Mouse (Mus musculus) MEL (cell line): Measurements from ENCODE around the gene Syce3. TPM values are rescaled to one million over a fixed set of nuclear protein-coding genes. Genes with fewer than 3 reads are reported as not detected.
A peak's percentile ranks its signal among the peaks of the same experiment; 100 is the strongest.

ENCODE experiments used
- DNase-seq: peaks from one replicate; pipeline ENCODE4 v3.0.0; 2011; ENCODE audit warnings: low read depth, low spot score
- H3K27ac ChIP-seq: 2 replicates; pipeline ENCODE4 v1.5.1; 2012; ENCODE audit warnings: low read depth, mild to moderate bottlenecking, control low read depth, low read length, moderate library complexity; ENCODE audit not compliant: control insufficient read depth
- H3K27me3 ChIP-seq, 2 experiments: fragments of 150-350 bp in 1 of 2; sonication (generic) in 1 of 2; 2 replicates each; pipeline ENCODE4 v1.6.1; 2012; ENCODE audit warnings: low read length in 2 of 2, mild to moderate bottlenecking in 2 of 2, improper control_type of control experiment in 1 of 2, moderate library complexity in 1 of 2; ENCODE audit not compliant: insufficient read depth in 2 of 2, control insufficient read depth in 1 of 2
- H3K36me3 ChIP-seq, 2 experiments: 2 replicates each; pipeline ENCODE4 v1.6.1; 2012 to 2014; ENCODE audit warnings: low read length in 2 of 2, improper control_type of control experiment in 1 of 2, inconsistent platforms in 1 of 2, mild to moderate bottlenecking in 1 of 2; ENCODE audit not compliant: insufficient read depth in 2 of 2, control insufficient read depth in 1 of 2
- H3K4me1 ChIP-seq, 2 experiments: fragments of 150-350 bp in 1 of 2; sonication (generic) in 1 of 2; 2 replicates each; pipeline ENCODE4 v1.6.1; 2012; ENCODE audit warnings: low read length in 2 of 2, improper control_type of control experiment in 1 of 2, mild to moderate bottlenecking in 1 of 2; ENCODE audit not compliant: insufficient read depth in 2 of 2, control insufficient read depth in 1 of 2
- H3K4me3 ChIP-seq, 2 experiments: fragments of 150-350 bp in 1 of 2; sonication (generic) in 1 of 2; 2 replicates each; pipeline ENCODE4 v1.5.1; 2012; ENCODE audit warnings: low read depth in 2 of 2, low read length in 2 of 2, mild to moderate bottlenecking in 2 of 2, moderate library complexity in 2 of 2, control low read depth in 1 of 2, improper control_type of control experiment in 1 of 2; ENCODE audit not compliant: control insufficient read depth in 1 of 2, insufficient read depth in 1 of 2
- H3K79me2 ChIP-seq: 2 replicates; pipeline ENCODE4 v1.6.1; 2012; ENCODE audit warnings: mild to moderate bottlenecking, low read length, moderate library complexity; ENCODE audit not compliant: control insufficient read depth, poor library complexity, insufficient read depth
- H3K9ac ChIP-seq: 2 replicates; pipeline ENCODE4 v1.6.1; 2012; ENCODE audit warnings: low read depth, mild to moderate bottlenecking, control low read depth, low read length, moderate library complexity; ENCODE audit not compliant: control insufficient read depth, poor library complexity, severe bottlenecking
- H3K9me3 ChIP-seq: fragments of 150-350 bp; sonication (generic); replicated peaks from 2 replicates; pipeline ENCODE4 v1.6.1; 2012; ENCODE audit warnings: mild to moderate bottlenecking, low read length, improper control_type of control experiment, moderate library complexity; ENCODE audit not compliant: insufficient read depth
- BHLHE40 ChIP-seq: IDR thresholded peaks from 2 replicates; pipeline ENCODE4 v1.6.1; 2012; ENCODE audit warnings: low read depth, mild to moderate bottlenecking, inconsistent platforms, low read length, improper control_type of control experiment, borderline replicate concordance
- CHD1 ChIP-seq: IDR thresholded peaks from 2 replicates; pipeline ENCODE4 v1.6.1; 2012; ENCODE audit warnings: low read depth, mild to moderate bottlenecking, inconsistent platforms, low read length, improper control_type of control experiment
- CHD2 ChIP-seq: IDR thresholded peaks from 2 replicates; pipeline ENCODE4 v1.6.1; 2011; ENCODE audit warnings: low read length, improper control_type of control experiment
- CTCF ChIP-seq, 3 experiments: IDR thresholded peaks in 2 of 3; conservative IDR thresholded peaks in 1 of 3; 2 replicates each; pipeline ENCODE4 v1.5.1; 2011 to 2012; ENCODE audit warnings: low read length in 3 of 3, low read depth in 2 of 3, mild to moderate bottlenecking in 2 of 3, improper control_type of control experiment in 1 of 3, inconsistent platforms in 1 of 3, mixed read lengths in 1 of 3, moderate library complexity in 1 of 3; ENCODE audit not compliant: control insufficient read depth in 1 of 3, insufficient read depth in 1 of 3, poor library complexity in 1 of 3, severe bottlenecking in 1 of 3
- E2F4 ChIP-seq: IDR thresholded peaks from 2 replicates; pipeline ENCODE4 v1.6.1; 2011; ENCODE audit warnings: low read depth, low read length, improper control_type of control experiment, borderline replicate concordance
- ELF1 ChIP-seq: IDR thresholded peaks from 2 replicates; pipeline ENCODE4 v1.6.1; 2014; ENCODE audit warnings: low read depth, mild to moderate bottlenecking, inconsistent platforms, low read length, improper control_type of control experiment, moderate library complexity
- EP300 ChIP-seq, 2 experiments: IDR thresholded peaks; 2 replicates each; pipeline ENCODE4 v1.6.1; 2011; ENCODE audit warnings: improper control_type of control experiment in 2 of 2, low read length in 2 of 2, low read depth in 1 of 2, mild to moderate bottlenecking in 1 of 2
- ETS1 ChIP-seq: IDR thresholded peaks from 2 replicates; pipeline ENCODE4 v1.6.1; 2012; ENCODE audit warnings: low read depth, mild to moderate bottlenecking, inconsistent platforms, low read length, improper control_type of control experiment, moderate library complexity
- GABPA ChIP-seq: IDR thresholded peaks from 2 replicates; pipeline ENCODE4 v1.6.1; 2012; ENCODE audit warnings: low read depth, mild to moderate bottlenecking, inconsistent platforms, low read length, improper control_type of control experiment, moderate library complexity
- GATA1 ChIP-seq: IDR thresholded peaks from 2 replicates; pipeline ENCODE4 v1.6.1; 2011; ENCODE audit warnings: low read depth, low read length, improper control_type of control experiment
- HCFC1 ChIP-seq: IDR thresholded peaks from 2 replicates; pipeline ENCODE4 v1.6.1; 2012; ENCODE audit warnings: low read depth, mild to moderate bottlenecking, inconsistent platforms, low read length, improper control_type of control experiment, moderate library complexity
- JUND ChIP-seq: IDR thresholded peaks from 2 replicates; pipeline ENCODE4 v1.6.1; 2011; ENCODE audit warnings: low read depth, mild to moderate bottlenecking, improper control_type of control experiment, low read length
- KAT2A ChIP-seq: conservative IDR thresholded peaks from 2 replicates; pipeline ENCODE4 v1.6.1; 2012; ENCODE audit warnings: low read depth, low read length, improper control_type of control experiment, inconsistent platforms
- MAFK ChIP-seq: IDR thresholded peaks from 2 replicates; pipeline ENCODE4 v1.6.1; 2011; ENCODE audit warnings: low read depth, mild to moderate bottlenecking, low read length, improper control_type of control experiment, borderline replicate concordance
- MAX ChIP-seq: IDR thresholded peaks from 2 replicates; pipeline ENCODE4 v1.6.1; 2011; ENCODE audit warnings: low read length, improper control_type of control experiment
- MAZ ChIP-seq: IDR thresholded peaks from 2 replicates; pipeline ENCODE4 v1.6.1; 2012; ENCODE audit warnings: low read depth, mild to moderate bottlenecking, inconsistent platforms, low read length, improper control_type of control experiment
- MEF2A ChIP-seq: IDR thresholded peaks from 2 replicates; pipeline ENCODE4 v1.6.1; 2014; ENCODE audit warnings: low read depth, mild to moderate bottlenecking, inconsistent platforms, low read length, improper control_type of control experiment; ENCODE audit not compliant: poor library complexity, insufficient replicate concordance, severe bottlenecking; ENCODE audit errors: extremely low read depth
- MXI1 ChIP-seq: IDR thresholded peaks from 2 replicates; pipeline ENCODE4 v1.6.1; 2011; ENCODE audit warnings: mild to moderate bottlenecking, low read depth, low read length, improper control_type of control experiment
- MYB ChIP-seq: IDR thresholded peaks from 2 replicates; pipeline ENCODE4 v1.6.1; 2011; ENCODE audit warnings: mild to moderate bottlenecking, low read depth, low read length, improper control_type of control experiment
- MYC ChIP-seq: IDR thresholded peaks from 2 replicates; pipeline ENCODE4 v1.6.1; 2011; ENCODE audit warnings: low read depth, mild to moderate bottlenecking, low read length, improper control_type of control experiment, moderate library complexity
- NELFE ChIP-seq: IDR thresholded peaks from 2 replicates; pipeline ENCODE4 v1.6.1; 2011; ENCODE audit warnings: low read depth, low read length, improper control_type of control experiment
- POLR2A ChIP-seq, 2 experiments: IDR thresholded peaks; 2 replicates each; pipeline ENCODE4 v1.6.1; 2011 to 2012; ENCODE audit warnings: low read length in 2 of 2, mild to moderate bottlenecking in 2 of 2, control low read depth in 1 of 2, improper control_type of control experiment in 1 of 2, low read depth in 1 of 2, moderate library complexity in 1 of 2; ENCODE audit not compliant: control insufficient read depth in 1 of 2, insufficient read depth in 1 of 2, poor library complexity in 1 of 2
- POLR2AphosphoS2 ChIP-seq: IDR thresholded peaks from 2 replicates; pipeline ENCODE4 v1.6.1; 2011; ENCODE audit warnings: low read length, improper control_type of control experiment
- POLR2AphosphoS5 ChIP-seq: IDR thresholded peaks from 2 replicates; pipeline ENCODE4 v1.6.1; 2012; ENCODE audit warnings: low read depth, borderline replicate concordance, mild to moderate bottlenecking, inconsistent platforms, low read length, moderate library complexity, mixed read lengths
- RAD21 ChIP-seq: IDR thresholded peaks from 2 replicates; pipeline ENCODE4 v1.6.1; 2011; ENCODE audit warnings: mild to moderate bottlenecking, low read depth, low read length, improper control_type of control experiment
- RCOR1 ChIP-seq: IDR thresholded peaks from 2 replicates; pipeline ENCODE4 v1.6.1; 2012; ENCODE audit warnings: low read depth, mild to moderate bottlenecking, inconsistent platforms, low read length, improper control_type of control experiment
- SIN3A ChIP-seq: IDR thresholded peaks from 2 replicates; pipeline ENCODE4 v1.6.1; 2012; ENCODE audit warnings: low read length, improper control_type of control experiment, inconsistent platforms
- SMC3 ChIP-seq: IDR thresholded peaks from 2 replicates; pipeline ENCODE4 v1.6.1; 2011; ENCODE audit warnings: low read depth, low read length, improper control_type of control experiment
- TAL1 ChIP-seq: IDR thresholded peaks from 2 replicates; pipeline ENCODE4 v1.6.1; 2012; ENCODE audit warnings: mild to moderate bottlenecking, inconsistent platforms, low read length, moderate library complexity, mixed read lengths
- TBP ChIP-seq: IDR thresholded peaks from 2 replicates; pipeline ENCODE4 v1.8.0; 2011; ENCODE audit warnings: low read depth, low read length, improper control_type of control experiment
- TCF12 ChIP-seq: IDR thresholded peaks from 2 replicates; pipeline ENCODE4 v1.6.1; 2014; ENCODE audit warnings: low read depth, mild to moderate bottlenecking, inconsistent platforms, low read length, improper control_type of control experiment, moderate library complexity
- UBTF ChIP-seq: IDR thresholded peaks from 2 replicates; pipeline ENCODE4 v1.6.1; 2012; ENCODE audit warnings: low read depth, mild to moderate bottlenecking, inconsistent platforms, low read length, improper control_type of control experiment, moderate library complexity, borderline replicate concordance; ENCODE audit not compliant: insufficient read depth
- USF1 ChIP-seq: IDR thresholded peaks from 2 replicates; pipeline ENCODE4 v1.6.1; 2014; ENCODE audit warnings: low read depth, mild to moderate bottlenecking, inconsistent platforms, low read length, improper control_type of control experiment, moderate library complexity
- ZC3H11A ChIP-seq: IDR thresholded peaks from 2 replicates; pipeline ENCODE4 v1.6.1; 2012; ENCODE audit warnings: low read depth, mild to moderate bottlenecking, inconsistent platforms, low read length, improper control_type of control experiment
- ZKSCAN1 ChIP-seq: IDR thresholded peaks from 2 replicates; pipeline ENCODE4 v1.6.1; 2012; ENCODE audit warnings: low read depth, mild to moderate bottlenecking, inconsistent platforms, low read length, improper control_type of control experiment, moderate library complexity
- ZNF384 ChIP-seq: IDR thresholded peaks from 2 replicates; pipeline ENCODE4 v1.6.1; 2012; ENCODE audit warnings: low read depth, mild to moderate bottlenecking, inconsistent platforms, low read length, improper control_type of control experiment
- polyA plus RNA-seq, 2 experiments: library from polyadenylated mRNA; stranded (reverse) in 1 of 2; unstranded in 1 of 2; fragments of >175 nt in 1 of 2; fragments of >200 nt in 1 of 2; gene quantifications; 2 replicates each; pipeline versions ENCODE4 v1.2.1 to v1.2.4; 2012; ENCODE audit warnings: low replicate concordance in 2 of 2, low read depth in 1 of 2; ENCODE audit not compliant: insufficient read length in 2 of 2, insufficient read depth in 1 of 2, missing spikeins in 1 of 2
- total RNA-seq: library from RNA; depleted of rRNA; stranded (reverse); fragments of 300-350 nt; gene quantifications from 2 replicates; pipeline ENCODE4 v1.2.3, GENCODE M21; 2012

The Syce3 gene
- total and polyA plus RNA-seq, 3 experiments = 1.4 to 1.5 TPM; not detected in 1

DNA sequence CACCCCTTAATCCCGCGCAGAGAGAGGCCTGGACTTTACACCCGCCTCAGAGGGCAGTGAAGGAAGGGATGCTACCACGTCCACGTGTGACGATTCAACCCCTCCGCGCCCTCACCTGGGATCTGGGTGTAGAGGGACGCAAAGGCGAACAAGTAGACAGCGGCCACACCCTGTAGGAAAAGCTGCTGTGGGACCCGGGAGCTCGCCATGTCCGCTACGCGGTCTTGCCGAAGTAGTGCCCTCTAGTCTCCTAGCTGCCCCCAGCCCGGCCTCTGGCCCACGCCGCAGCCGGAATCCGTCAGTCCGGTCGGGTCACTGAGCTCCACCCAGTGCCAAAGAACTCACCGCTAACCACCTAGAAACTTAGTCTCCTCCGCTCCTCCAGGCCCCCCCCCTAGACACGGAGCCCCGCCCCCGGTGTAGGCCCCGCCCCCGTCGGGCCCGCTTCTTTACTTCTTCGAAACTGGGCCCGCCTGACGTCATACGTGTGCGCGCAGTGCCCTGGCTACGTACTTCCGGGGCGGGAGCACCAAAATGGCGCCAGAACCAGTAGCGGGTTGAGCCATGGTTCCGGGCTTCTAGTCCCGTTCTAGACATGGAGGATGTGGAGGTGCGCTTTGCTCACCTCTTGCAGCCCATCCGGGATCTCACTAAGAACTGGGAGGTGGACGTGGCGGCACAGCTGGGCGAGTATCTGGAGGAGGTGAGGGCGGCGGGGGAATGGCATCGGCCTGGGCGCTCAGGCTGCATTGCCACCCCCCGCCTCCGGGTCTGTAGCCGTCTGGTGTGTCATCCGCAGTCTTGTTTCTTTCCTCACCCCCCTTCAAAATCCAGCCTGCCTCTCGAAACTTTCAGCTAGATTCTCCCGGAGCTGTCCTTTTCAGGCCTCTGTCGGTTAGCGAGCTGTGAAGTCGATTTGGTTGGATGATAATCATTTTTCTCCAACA is 54.8 kb downstream of the Syce3 start, which contains the start of the genes Lmf2 and Ncaph2:
Gene Lmf2, minus strand, starts transcription at position 419 of the 947 bp plus-strand sequence.
Gene Ncaph2, plus strand, starts transcription at position 479 of the 947 bp plus-strand sequence.
- H3K79me2 ChIP-seq = peaks cover 47% of the 10 kb centered on the region
- peak; percentile 97 for DNase-seq
- H3K27me3 ChIP-seq = no peaks in the 10 kb centered on the region
- peak within 1 kb of the TSS; percentile 91 to 97 for H3K4me3 ChIP-seq
- H3K27ac ChIP-seq = peak within 1 kb of the TSS; percentile 89
- peaks cover under 1 to 28% of the 10 kb centered on the region in 2 experiments for H3K36me3 ChIP-seq
- H3K4me1 ChIP-seq = peaks cover 21% of the 10 kb centered on the region in 2 experiments
- H3K9ac ChIP-seq = peak within 1 kb of the TSS; percentile 96
- no peaks in the 10 kb centered on the region for H3K9me3 ChIP-seq
- TF ChIP-seq ZNF384 = peak; percentile 23; the same call in 1 of the 2 replicates
- no peak for TF ChIP-seq TAL1
- TF ChIP-seq KAT2A = peak; percentile 63; the same call in 1 of the 2 replicates
- TF ChIP-seq POLR2AphosphoS5 = no peak
- peak; percentile 79 for TF ChIP-seq MXI1
- no peak for TF ChIP-seq RCOR1
- TF ChIP-seq POLR2AphosphoS2 = 0 out of 2 replicates have a peak, but pooled peaks have one; percentile 37
- peak; percentile 62 for TF ChIP-seq TCF12
- TF ChIP-seq SIN3A = peak; percentile 89
- TF ChIP-seq MAFK = no peak
- TF ChIP-seq ZC3H11A = no peak
- TF ChIP-seq CHD1 = 0 out of 2 replicates have a peak, but pooled peaks have one; percentile 8
- no peak for TF ChIP-seq CTCF (IDR thresholded peaks at IDR 0.05 in 2 of 3, conservative IDR thresholded peaks at IDR 0.05 in 1 of 3; ENCODE audit: control insufficient read depth in 1 of 3, insufficient read depth in 1 of 3, low read depth in 2 of 3, low read length in 3 of 3, poor library complexity in 1 of 3, severe bottlenecking in 1 of 3)
- peak; percentile 90 for TF ChIP-seq HCFC1
- TF ChIP-seq BHLHE40 = no peak
- TF ChIP-seq GATA1 = no peak
- no peak for TF ChIP-seq SMC3
- peak; percentile 73 for TF ChIP-seq NELFE
- TF ChIP-seq MAX = no peak
- no peak for TF ChIP-seq ZKSCAN1
- peak; percentile 48; the same call in 1 of the 2 replicates for TF ChIP-seq E2F4
- peak; percentile 76 for TF ChIP-seq ELF1
- no peak for TF ChIP-seq CHD2
- TF ChIP-seq MYC = no peak
- TF ChIP-seq RAD21 = no peak
- TF ChIP-seq TBP = peak; percentile 68; the same call in 1 of the 2 replicates
- no peak; the same call in none of the 2 replicates for TF ChIP-seq ETS1
- peak; percentile 76 to 77 for TF ChIP-seq POLR2A (IDR thresholded peaks at IDR 0.05; ENCODE audit: control insufficient read depth in 1 of 2, insufficient read depth in 1 of 2, low read depth in 1 of 2, low read length in 2 of 2, poor library complexity in 1 of 2)
- TF ChIP-seq JUND = no peak
- TF ChIP-seq UBTF = no peak
- TF ChIP-seq MAZ = peak; percentile 80; the same call in 1 of the 2 replicates
- no peak for TF ChIP-seq MYB
- TF ChIP-seq USF1 = no peak
- TF ChIP-seq MEF2A = no peak
- no peak for TF ChIP-seq EP300 (IDR thresholded peaks at IDR 0.05; ENCODE audit: low read depth in 1 of 2, low read length in 2 of 2)
- TF ChIP-seq GABPA = no peak
